Mouse (Mus musculus) myocyte (in vitro differentiated cells): ENCODE measurements around the gene Bik.

Experiments used
- POLR2A ChIP-seq: IDR thresholded peaks from one replicate; pipeline ENCODE4 v1.6.1; 2011; ENCODE audit warnings: low read depth, mild to moderate bottlenecking, control low read depth, moderate library complexity; ENCODE audit not compliant: insufficient read length
- TCF12 ChIP-seq: IDR thresholded peaks from one replicate; pipeline ENCODE4 v1.6.1; 2011; ENCODE audit warnings: mild to moderate bottlenecking, control low read depth; ENCODE audit not compliant: poor library complexity, insufficient read depth, severe bottlenecking
- USF1 ChIP-seq: IDR thresholded peaks from one replicate; pipeline ENCODE4 v1.6.1; 2011; ENCODE audit warnings: low read depth, mild to moderate bottlenecking, control low read depth, moderate library complexity

DNA sequence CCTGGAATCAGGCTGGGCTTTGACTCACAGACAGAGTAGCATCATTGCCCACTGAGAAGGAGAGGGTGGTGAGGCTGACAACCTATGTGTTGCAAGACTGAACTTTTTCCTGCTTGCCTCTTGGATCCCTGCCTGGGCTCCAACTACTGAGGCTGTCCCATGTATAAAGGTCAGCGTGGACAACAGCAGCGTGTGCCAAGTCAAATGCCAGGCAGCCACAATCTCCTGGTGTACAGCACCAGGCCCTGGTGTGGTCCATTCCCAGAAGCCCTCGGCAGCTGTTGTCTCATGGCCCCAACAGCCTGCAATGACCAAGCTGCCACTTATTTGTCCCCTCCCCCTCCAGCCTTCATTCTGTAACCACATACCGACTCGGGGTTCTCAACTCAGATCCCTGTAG is 45.0 kb downstream of the Bik start:
- TF ChIP-seq USF1 (no peak), POLR2A (peak; percentile 20), TCF12 (peak; percentile 94)
